Mouse (Mus musculus): ENCODE measurements around the gene Rgs8. TPM values are rescaled to one million over a fixed set of nuclear protein-coding genes. Genes with fewer than 3 reads are reported as not detected.

Rgs8 gene
- 10 to 100 TPM; 52.3 to 76.3 (median 59.5) TPM for total RNA-seq (2022)

DNA sequence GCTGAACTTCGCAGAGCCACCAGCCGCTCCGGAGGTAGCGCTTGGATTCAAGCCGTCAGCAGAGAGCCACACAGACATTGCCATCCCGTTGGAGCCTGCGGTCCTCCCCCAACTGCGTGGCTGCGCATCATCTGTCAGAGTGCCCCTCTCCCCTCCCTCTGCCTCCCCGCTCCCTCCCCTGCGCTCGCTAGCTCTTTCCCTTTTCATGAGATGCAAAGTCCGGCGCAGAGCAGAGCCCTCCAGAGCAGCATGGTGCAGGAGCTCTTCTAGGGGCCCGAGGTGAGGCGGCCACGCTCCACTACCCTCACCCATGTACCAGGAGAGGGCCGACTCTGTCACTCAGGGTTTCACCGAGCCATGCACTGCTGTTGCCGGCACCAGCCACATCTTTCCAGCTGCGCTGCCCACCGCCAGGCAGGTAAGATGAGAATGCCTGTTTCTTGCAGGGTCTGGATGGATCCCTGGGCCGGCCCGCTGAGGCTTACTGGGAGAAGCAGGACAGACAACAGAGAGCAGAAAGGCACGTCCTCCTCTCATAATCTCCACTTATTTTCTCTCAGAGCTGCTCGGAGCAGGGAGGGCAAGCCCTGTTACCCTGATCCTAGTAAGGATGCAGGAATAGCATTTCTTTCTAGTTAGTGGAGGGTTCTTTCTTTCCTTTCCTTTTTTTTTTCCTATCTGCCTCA is at the start of gene Rgs8:
Gene Rgs8 (plus strand): TSS at position 88 of the 686 bp plus-strand sequence.
- DNase-seq (ENCODE audit: low spot score in 2 of 2), result no peak

DNA sequence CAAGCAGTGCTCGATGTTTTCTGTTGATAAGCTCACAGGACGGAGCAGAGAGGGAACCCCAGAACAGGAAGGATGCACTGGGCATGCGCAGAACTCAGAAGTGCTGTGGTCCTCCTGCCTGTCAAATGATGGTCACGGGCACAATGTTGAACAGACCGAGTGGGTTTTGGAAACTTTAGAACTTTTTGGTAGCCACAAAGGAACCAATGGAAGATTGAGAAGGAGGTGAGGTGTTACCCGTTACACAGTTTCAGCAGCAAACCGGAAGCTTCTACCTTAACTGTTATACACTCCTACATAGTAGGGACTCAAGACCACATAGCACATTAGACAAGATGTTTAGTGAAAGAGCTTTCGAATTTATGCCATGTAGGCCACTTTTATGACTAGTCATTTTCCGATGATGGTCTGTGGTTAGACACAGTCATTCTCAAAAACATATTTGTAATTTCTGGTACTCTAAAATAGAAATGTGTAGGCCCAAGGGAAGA is 35.4 kb upstream of the Rgs8 start:
- DNase-seq (ENCODE audit: low spot score in 2 of 2), result no peak

DNA sequence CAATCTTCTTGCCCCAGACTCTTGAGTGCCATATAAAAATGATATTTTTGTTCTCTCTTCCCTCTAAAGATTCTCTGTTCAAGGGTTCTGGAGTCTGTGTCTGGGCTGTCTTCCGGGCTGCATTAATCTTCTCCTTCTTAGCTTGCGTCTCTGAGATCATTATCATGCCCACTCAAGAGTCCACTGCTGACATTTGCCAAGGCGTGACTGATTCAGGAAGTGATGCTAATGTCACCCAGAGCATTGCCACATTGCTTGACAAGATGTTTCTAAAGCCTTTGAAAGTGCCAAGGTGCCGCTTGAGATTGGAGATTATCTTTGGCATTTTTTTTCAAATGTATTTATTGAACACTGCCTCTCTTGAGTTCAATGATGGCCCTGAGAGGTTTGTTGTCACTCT is 29.8 kb upstream of the Rgs8 start:
- DNase-seq (ENCODE audit: low spot score in 2 of 2), result no peak

DNA sequence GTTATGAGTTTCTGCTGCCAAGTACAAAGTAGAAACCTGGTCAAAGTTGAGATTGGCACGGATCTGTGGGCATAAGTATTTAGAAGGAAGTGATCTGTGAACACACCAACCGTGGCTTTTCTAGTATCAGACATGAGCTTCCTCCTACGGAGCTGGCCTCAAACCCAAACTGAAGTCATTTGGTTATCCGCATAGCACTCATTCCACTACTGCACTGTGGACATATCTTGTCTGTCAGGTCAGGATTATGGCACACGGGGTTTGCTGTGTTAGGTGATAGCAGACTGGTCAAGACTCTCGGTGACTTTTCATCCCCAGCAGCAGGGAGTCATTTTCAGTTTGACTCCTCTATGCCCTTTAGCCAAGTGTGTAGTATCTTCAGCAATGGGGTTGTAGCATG is 20.1 kb upstream of the Rgs8 start:
- no peak for DNase-seq (ENCODE audit: low spot score in 2 of 2)

DNA sequence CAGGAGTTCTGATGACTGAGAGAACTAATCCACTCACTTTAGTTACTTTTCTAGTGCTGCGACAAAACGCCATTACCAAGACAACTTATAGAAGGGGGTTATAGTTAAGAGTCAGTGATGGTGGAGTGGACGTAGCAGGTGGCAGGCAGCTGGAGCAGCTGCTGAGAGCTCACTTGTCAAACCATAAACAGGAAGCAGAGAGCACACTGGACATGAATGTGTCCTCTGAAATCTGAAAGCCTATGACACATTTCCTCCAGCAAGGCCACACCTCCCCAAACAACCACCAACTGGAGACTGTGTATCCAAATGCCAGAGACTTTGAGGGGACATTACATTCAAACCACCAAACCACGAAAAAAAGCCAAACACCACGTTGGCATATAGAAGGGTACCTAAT is 17.8 kb upstream of the Rgs8 start:
- DNase-seq (ENCODE audit: low spot score in 2 of 2), result no peak

DNA sequence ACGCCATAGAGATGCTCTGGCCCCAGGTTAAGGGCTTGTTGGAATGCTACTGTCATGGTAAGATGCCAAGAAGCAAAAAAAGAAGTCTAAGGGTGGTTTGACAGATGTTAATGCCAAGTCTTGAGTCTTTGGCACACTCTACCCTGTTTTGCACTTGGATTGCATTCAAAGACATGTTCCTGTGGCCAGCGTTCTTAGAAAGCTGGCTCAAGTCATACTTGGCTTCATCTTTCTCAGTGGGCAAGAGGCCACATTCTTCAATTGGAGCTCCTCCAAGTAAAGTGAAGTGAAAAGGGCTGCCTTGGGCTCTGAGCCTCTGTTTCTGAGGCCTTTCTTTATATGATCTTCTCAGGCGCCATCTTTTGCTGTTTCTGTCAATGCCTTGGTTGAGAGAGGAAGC is 17.3 kb upstream of the Rgs8 start:
- DNase-seq (ENCODE audit: low spot score in 2 of 2), result peak; percentile 43 to 75

DNA sequence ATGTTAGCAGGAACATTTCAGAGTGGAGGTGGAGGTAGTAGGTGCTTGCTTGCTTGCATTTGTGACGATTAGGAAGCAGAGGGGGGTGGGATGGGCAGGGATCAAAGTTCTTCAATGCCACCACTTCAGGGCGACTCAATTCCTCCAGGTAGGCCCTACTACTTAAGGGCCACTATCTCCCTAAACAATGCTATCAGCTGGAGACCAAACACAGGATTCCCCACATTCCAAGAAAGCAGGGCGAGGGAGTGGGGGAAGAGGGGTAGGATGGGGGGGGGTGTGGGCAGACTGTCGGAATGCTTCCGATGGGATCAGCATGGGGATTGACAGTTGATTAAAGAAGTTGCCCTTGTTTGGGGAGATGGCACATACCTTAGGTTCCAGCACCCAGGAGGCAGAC is 16.0 kb upstream of the Rgs8 start:
- no peak for DNase-seq (ENCODE audit: low spot score in 2 of 2)

DNA sequence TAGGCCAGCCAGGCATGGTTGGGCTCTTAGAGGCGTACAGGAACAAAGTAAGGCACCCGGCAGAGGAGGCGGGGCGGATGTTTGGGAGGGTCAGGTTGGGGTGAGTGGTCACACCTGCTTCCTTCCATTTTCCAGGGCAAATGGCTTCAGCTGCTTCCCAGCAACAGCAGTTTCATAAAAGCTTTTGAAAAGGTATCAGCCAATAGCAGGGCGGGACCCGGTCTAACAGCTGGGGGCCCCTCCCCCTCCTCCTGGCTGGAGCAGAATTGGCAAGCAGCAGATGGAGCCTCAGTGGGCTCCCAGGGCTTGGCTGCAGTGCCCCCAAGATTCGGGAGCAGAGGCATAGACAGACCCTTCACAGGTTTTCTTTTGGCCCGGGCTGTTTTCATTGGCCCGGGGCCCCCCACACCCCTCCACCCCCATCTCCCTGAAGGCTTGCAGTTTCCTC is 11.3 kb upstream of the Rgs8 start:
- DNase-seq (ENCODE audit: low spot score in 2 of 2), result no peak

DNA sequence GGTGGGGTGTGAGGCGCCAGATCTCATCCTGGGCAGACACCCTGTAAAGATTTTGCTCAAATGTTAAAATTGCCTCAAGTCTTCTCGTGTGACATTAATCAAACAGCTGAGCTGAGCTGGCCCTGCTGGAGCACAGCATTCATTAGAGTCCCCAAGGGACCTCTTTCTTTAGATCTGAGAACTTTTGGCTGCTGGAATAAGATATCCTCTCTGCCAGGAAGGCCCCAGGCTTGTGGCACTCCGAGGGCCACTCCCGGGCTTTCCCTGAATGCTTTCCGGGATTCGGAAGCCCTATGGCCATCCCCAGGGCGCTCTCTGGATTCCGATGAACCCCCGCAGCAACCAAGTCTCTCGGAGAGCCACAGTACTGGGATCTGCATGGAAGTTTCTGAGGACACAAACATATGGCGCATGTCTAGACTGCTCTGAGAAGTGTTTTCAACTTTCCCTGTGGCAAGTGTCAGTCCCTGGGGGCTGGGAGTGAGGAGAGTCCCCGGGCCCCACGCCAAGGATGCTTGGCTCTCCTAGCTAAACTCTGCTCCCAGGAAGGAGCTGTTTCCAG is 10.8 kb upstream of the Rgs8 start:
- no peak for DNase-seq (ENCODE audit: low spot score in 2 of 2)

DNA sequence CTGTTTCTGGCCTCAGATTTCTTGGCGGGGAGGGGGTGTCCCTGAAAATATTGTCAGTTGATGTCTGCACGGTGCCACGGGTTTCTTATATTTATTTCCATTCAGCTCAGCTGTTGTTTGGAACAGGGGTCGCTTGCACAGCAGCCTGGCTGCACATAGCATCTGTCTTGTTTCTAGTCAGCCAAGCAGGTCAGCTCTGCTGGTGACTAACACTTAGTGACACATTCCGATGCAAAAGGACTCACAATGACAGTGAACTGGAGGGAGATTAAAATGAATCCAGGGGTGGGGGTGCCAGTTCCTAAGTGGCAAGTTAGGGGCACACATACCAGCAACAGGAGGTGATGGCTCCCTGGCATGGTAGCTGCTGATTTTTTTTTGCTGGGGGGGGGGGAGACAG is 849 bp downstream of the Rgs8 start:
- DNase-seq (ENCODE audit: low spot score in 2 of 2), result no peak

DNA sequence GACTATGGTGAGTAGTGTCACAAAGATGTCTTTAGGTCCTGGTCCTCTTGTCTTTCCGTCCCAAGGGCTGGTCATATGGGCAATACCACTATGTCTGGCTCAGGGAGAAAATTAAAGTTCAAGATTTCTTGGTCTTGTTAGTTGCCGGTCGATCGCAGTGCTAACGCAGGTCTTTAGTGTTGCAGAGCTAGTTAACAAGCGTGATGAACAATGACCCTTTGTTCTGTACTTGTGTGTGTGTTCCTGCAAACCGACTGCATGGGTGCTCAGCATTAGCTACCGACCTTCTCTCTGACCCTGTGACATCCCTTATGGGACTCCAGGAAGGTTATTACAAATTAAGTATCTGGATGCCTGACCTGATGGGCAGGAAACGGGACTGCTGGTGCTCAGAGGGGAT is 6.8 kb downstream of the Rgs8 start:
- DNase-seq (ENCODE audit: low spot score in 2 of 2), result no peak

DNA sequence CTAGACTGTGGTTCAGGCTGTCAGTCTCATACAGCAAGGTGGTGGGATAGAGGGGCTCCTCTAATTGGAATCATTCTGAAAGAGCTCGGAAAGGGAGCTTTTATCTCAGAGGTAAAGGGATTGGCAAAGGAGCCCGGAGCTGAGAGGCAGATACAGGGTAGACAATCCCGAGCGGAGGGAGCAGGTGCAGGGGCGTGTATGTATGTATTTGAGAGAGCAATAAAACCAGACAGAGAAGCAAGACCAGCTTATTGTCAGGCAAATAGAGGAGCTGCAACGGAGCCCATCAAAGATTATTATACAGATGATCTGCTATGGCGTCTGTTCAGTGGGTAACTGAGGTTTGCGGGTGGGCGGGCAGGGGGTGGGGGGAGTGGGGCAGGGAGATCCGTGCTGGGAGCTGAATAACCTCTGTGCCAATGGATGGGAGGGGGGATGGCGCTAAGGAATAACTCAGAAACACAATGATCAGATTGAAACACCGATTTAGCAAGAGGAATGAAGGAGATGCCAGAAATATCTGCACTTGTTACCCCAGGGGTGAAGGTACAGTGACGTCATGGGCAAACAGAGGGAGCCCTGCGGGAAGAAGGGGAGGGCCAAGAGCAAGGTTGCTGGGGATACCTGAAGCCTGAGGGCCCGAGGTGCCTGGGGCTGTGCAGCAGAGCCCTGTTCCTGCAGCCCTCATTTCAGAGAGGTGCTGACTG is 8.3 kb downstream of the Rgs8 start:
- no peak for DNase-seq (ENCODE audit: low spot score in 2 of 2)

DNA sequence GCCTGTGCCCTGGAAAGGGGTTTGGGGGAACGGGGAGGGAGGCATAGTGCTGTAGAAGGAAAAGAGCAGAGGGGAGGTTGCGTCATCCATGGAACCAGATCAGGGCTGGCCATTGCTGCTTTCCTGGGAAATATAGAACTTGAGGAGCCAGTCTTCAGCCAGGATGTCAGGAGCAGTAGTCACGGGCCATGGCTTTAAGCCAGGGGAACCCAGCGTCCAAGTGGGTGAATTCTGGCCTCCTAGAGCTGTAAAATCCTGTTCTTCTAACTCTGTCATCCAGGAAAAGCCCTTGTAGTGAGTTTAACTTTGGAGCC is 8.8 kb downstream of the Rgs8 start:
- DNase-seq (ENCODE audit: low spot score in 2 of 2), result no peak

DNA sequence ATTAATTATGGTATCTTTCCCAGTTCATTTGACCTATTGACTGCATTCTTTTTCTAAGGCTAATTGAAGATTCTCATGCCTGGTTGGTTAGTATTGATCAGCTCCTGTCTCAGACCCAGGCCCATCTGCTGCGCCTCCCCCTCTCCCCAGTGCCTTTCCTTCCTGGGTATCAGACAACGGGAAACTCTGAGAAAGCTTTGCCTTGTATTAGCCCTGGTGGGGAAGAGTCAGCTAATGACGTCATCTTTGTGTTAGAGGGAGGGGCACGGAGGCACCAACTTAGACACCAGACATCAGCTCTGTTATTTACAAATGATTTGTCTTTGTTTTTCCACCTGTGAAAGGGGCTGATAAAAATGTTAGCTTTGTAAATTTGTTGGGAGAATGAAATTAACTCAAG is 9.5 kb downstream of the Rgs8 start:
- DNase-seq (ENCODE audit: low spot score in 2 of 2), result no peak

DNA sequence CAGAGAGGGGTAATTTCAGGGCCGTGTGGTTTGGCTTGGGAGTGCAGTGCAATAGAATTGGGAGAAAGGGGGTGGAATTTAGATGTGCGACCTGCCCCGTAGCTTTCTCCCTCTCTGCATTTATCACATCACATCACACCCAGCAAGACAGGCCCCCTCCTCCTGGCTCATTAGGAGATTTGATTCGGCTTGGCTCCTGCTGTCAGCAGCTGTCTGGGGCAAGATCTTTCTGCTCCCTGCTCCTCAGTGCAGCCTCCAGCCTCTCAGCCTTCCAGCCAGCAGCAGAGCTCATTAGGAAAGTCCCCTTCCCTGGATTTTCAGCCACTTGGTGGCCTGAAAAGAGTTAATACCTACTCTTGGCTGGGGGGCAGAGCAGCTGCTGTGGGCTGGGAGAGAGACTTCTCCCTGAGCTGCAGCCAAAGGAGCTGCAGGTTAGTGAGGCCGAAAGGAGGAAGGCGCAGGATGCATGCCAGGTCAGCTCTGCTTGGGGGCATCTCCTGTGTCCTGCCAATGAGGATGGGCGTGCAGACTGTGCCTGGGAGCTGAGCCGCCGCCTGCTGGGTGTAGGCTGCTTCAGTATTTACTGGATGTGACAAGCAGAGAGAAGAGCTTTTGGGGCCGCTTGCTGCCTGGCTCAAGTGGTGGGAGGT is 12.4 kb downstream of the Rgs8 start:
- DNase-seq (ENCODE audit: low spot score in 2 of 2), result peak in 1 of 2 experiments; percentile 52

DNA sequence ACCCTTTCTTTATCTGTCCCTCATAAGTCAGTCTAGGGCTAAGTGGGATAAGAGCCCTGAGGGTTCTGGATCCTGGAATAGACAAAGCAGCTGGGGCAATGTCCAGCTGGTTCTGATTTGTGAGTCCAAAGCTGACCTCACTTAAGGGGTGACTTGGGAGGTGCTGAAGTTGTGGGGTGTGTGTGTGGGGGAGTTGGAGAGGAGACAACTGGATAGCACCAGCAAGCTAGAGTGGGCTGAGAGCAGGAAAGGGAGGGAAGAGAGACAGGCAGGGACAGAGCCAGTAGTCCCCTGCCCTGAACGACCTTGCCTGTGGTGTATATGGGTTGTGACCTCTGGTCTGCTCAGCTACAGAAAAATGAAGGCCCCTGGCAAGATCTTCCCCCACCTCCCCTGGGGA is 13.4 kb downstream of the Rgs8 start:
- DNase-seq (ENCODE audit: low spot score in 2 of 2), result no peak

DNA sequence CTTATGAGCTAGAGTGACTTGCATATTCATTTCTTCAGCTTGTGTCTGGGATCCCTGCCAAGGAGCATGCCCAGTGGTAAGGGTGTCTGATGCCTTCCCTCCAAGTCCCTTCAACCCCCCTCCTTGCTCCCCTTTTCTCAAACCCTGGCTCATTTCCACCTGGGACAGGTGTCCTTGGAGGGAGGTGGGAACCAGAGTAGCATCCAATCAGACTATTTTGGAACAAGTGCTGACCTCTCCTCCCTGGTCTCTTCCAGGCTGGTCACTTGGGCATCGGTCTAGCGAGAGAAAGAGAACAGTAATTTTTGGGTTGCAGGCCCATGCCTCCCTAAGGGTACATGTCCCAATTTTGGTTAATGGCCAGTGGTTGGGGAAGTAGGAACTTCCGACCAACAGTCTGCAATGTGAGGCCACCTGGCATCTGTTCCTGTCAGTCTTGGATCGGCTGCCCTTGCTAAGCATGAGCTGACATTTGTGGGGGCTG is 14.5 kb downstream of the Rgs8 start:
- no peak for DNase-seq (ENCODE audit: low spot score in 2 of 2)

DNA sequence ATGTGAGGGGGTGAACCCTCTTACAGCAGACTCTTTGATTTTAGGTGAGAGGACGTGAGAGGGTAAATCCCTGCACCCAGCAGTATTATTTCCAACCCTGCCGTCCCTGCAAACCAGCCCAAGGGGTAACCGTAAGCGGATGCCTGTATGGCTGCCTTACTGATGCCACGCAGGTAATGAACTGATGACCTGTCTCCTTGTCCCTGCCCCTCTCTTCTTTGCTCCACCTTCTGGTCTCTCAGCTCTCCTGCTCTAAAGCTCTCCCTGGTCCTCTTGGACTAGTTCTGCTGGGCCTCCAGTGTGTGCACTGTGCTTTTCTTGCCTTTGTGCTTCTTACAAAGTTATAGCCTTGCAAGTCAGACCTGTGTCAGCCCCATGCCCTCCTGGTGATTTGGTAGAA is 15.0 kb downstream of the Rgs8 start:
- DNase-seq (ENCODE audit: low spot score in 2 of 2), result no peak

DNA sequence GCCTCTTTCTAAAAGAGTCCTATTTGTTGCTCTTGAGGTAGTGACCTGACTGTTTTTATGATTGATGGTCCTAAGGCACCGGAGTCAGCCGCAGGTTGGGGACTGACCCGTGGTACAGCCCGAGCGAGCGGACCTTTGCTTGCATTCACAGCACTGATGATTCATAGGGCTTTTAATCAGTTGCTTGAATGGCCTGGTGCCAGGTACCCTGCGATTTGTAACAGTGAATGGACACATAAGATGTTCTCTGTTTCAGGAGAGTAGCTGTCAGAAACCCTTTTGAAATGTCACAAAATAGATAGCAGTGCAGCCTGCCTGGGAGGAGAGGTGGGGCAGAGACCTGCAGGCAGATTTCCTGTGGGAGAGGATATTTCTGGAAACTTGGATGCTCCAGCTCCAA is 16.3 kb downstream of the Rgs8 start:
- no peak for DNase-seq (ENCODE audit: low spot score in 2 of 2)

DNA sequence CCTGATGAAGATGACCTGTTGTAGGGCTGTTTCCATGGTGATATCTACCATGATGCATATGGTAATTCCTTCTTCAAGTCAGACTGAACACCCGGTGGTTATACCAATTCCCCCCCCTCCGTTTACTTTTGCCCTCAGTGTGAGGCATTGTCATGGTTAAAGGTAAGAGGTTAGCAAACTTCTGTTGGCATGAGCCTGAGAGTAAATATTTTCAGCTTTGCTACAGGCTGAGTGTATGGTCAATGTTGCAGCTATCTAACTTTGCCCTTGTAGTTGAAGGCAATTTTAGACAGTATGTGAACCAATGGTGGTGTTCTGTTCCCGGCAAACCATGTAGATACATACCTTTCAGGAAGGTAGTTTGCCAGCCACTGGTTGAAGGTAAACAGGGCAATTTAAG is 16.9 kb downstream of the Rgs8 start:
- DNase-seq (ENCODE audit: low spot score in 2 of 2), result no peak

DNA sequence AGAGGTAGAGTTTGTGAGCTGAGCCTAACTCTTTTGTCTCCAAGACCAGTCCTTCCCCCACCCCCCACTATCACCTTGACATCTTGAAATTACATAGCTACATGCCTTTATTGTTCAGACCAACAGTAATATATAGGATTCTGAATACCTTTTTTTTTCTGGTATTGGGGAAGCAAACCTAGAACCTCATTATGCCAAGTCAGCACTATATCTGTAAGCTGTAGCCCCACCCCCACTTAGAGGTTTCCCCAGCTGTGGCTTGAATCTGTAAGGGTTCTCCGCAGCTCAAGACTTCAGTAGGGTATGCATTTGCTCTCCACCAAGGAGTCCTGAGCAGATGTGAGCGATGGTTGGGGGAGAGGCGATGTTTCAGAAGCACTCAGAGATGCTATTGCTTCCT is 18.5 kb downstream of the Rgs8 start:
- no peak for DNase-seq (ENCODE audit: low spot score in 2 of 2)

DNA sequence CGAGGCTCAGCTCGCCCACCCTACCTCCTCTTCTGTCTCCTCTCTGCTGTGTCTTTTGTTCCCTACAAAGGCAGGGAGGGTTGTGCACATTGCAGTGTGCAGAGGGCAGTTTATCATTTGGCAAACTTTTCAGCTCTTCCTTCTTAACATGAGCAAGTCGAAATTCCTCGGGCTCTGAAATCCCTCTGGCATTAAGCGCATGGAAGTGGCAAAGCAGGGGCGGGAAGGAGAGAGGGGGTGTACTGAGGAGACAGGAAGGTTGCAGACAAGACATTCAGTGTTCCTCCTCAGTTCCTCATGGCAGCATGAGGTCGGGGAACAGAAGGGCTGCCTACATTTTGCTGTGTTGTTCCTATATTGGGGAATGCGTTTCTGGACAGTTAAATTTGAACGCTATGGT is 19.9 kb downstream of the Rgs8 start:
- no peak for DNase-seq (ENCODE audit: low spot score in 2 of 2)
